Mouse (Mus musculus) spleen, adult 2 months (tissue): ENCODE results near the gene Gpr107.
"Not testable (repeated sequence)": the region's sequence is repeated elsewhere in the genome, so short reads cannot be mapped to it uniquely, and the experiment has no call there.

Source experiments
- CTCF ChIP-seq: fragments of 200-500 bp; IDR thresholded peaks from 2 replicates; pipeline ENCODE4 v1.5.1; 2011; ENCODE audit warnings: mild to moderate bottlenecking, inconsistent platforms; ENCODE audit not compliant: insufficient read depth, insufficient read length, insufficient replicate concordance; ENCODE audit errors: extremely low read depth
- POLR2A ChIP-seq: fragments of 200-500 bp; IDR thresholded peaks from 2 replicates; pipeline ENCODE4 v1.6.1; 2011; ENCODE audit warnings: low read depth, low read length, inconsistent platforms

GRCm38 (mm10) chr2:31178593-31178992, 26.5 kb downstream of the Gpr107 start:
- not testable (repeated sequence) for TF ChIP-seq POLR2A, CTCF
